ENCODE assay signal across 8 mouse cellular contexts in genomic region chr6:13871625-13871958, GRCm38 (mm10). TPM values are rescaled to one million over a fixed set of nuclear protein-coding genes. Genes with fewer than 3 reads are reported as not detected.
DNase-seq lines count a peak whose midpoint lies in the region; ATAC-seq and TF ChIP-seq lines count a peak whose summit lies in the region.

No protein-coding gene starts in this region.

- peak overlapping the region; percentile 91 for H3K4me3 ChIP-seq in left cerebral cortex, adult 2 months
- H3K4me3 ChIP-seq in embryonic facial prominence, embryonic 13.5 days: peak overlapping the region; percentile 61
- peak overlapping the region; percentile 55 for H3K4me3 ChIP-seq in intestine, embryonic 15.5 days (replicated peaks)
- H3K4me3 ChIP-seq in myocyte: peak overlapping the region; percentile 54

- H3K79me2 ChIP-seq in myocyte (ENCODE audit: control insufficient read depth, insufficient read depth): no peaks in the 10 kb centered on the region

- peak overlapping the region; percentile 62 for H3K4me2 ChIP-seq in embryonic facial prominence, embryonic 13.5 days
- H3K4me2 ChIP-seq in intestine, embryonic 15.5 days (replicated peaks): peak overlapping the region; percentile 52
- H3K4me2 ChIP-seq in myocyte (ENCODE audit: low read depth): peak overlapping the region; percentile 74

- H3K9me3 ChIP-seq in embryonic facial prominence, embryonic 13.5 days: no peaks in the 10 kb centered on the region
- no peaks in the 10 kb centered on the region for H3K9me3 ChIP-seq in intestine, embryonic 15.5 days

- no peaks in the 10 kb centered on the region for H3K36me3 ChIP-seq in embryonic facial prominence, embryonic 13.5 days
- H3K36me3 ChIP-seq in intestine, embryonic 15.5 days: no peaks in the 10 kb centered on the region
- H3K36me3 ChIP-seq in myocyte (ENCODE audit: control insufficient read depth, insufficient read depth): peaks cover 15% of the 10 kb centered on the region

- peak; percentile 69 for ATAC-seq in embryonic facial prominence, embryonic 13.5 days (ENCODE audit: insufficient number of reproducible peaks, insufficient read depth, low FRiP score, low TSS enrichment, low read depth)
- ATAC-seq in intestine, embryonic 15.5 days: peak; percentile 87

- no peak for TF ChIP-seq CTCF in left cerebral cortex, adult 2 months (IDR thresholded peaks at IDR 0.05)

- H3K27ac ChIP-seq in left cerebral cortex, adult 2 months: peak overlapping the region; percentile 89
- peak overlapping the region; percentile 85 for H3K27ac ChIP-seq in embryonic facial prominence, embryonic 13.5 days
- peak overlapping the region; percentile 60; the same call in 1 of the 2 replicates for H3K27ac ChIP-seq in intestine, embryonic 15.5 days

- WGBS in embryonic facial prominence, embryonic 13.5 days: 2% methylated on average over 7 of the region's 7 CpGs
- 1% methylated on average over 7 of the region's 7 CpGs for WGBS in intestine, embryonic 15.5 days

- H3ac ChIP-seq in myocyte (ENCODE audit: control insufficient read depth, insufficient read length): no peak overlapping the region

- peak overlapping the region; percentile 79 for H3K9ac ChIP-seq in embryonic facial prominence, embryonic 13.5 days
- H3K9ac ChIP-seq in intestine, embryonic 15.5 days: peak overlapping the region; percentile 45

- intact Hi-C loops in left cerebral cortex, adult 2 months (cut with DNase I): loop anchor here (2.0 to 5.0 kb wide), 2 partner anchors 33 to 336 kb away; partner anchors contain the start of gene Gpr85
- intact Hi-C loops in left cerebral cortex, postnatal 25 days (cut with DNase I): loop anchor here (1.0 to 2.0 kb wide), 2 partner anchors 34 to 263 kb away; partner anchors contain the start of gene Tmem168

- no peaks in the 10 kb centered on the region for H3K27me3 ChIP-seq in embryonic facial prominence, embryonic 13.5 days
- no peaks in the 10 kb centered on the region for H3K27me3 ChIP-seq in intestine, embryonic 15.5 days (replicated peaks)
- H3K27me3 ChIP-seq in myocyte (ENCODE audit: control insufficient read depth, insufficient read depth, insufficient read length): no peaks in the 10 kb centered on the region

- DNase-seq in left cerebral cortex, adult 2 months (ENCODE audit: extremely low spot score in 1 of 2, low spot score in 2 of 2): no peak
- DNase-seq in left cerebral cortex, postnatal 25 days (ENCODE audit: low spot score in 2 of 2): no peak
- no peak for DNase-seq in adrenal gland, adult 8-10 months
- DNase-seq in layer of hippocampus, adult 8-10 months (ENCODE audit: low spot score in 2 of 2): no peak
- no peak for DNase-seq in ovary, postnatal 14 days (ENCODE audit: low spot score)

- H3K4me1 ChIP-seq in embryonic facial prominence, embryonic 13.5 days: peaks cover 9% of the 10 kb centered on the region
- no peaks in the 10 kb centered on the region for H3K4me1 ChIP-seq in intestine, embryonic 15.5 days (replicated peaks)

- TF ChIP-seq POLR2A in myocyte (IDR thresholded peaks at IDR 0.05; ENCODE audit: insufficient read length, low read depth): no peak

TF ChIP-seq in myocyte, 11 proteins besides CTCF, POLR2A, EP300 and RAD21:
- TF ChIP-seq MAX (IDR thresholded peaks at IDR 0.05; ENCODE audit: low read depth): no peak
- TF ChIP-seq USF1 (IDR thresholded peaks at IDR 0.05; ENCODE audit: low read depth): no peak
- TF ChIP-seq REST (IDR thresholded peaks at IDR 0.05; ENCODE audit: insufficient read depth, insufficient read length): no peak
- no peak for TF ChIP-seq TCF3 (IDR thresholded peaks at IDR 0.05; ENCODE audit: insufficient read length, low read depth)
- no peak for TF ChIP-seq CEBPB (IDR thresholded peaks at IDR 0.05; ENCODE audit: insufficient read depth, poor library complexity, severe bottlenecking)
- no peak for TF ChIP-seq MYOD1 (IDR thresholded peaks at IDR 0.05; ENCODE audit: control insufficient read depth in 1 of 3, insufficient read length in 2 of 3, low read depth in 2 of 3)
- TF ChIP-seq POLR2AphosphoS2 (IDR thresholded peaks at IDR 0.05; ENCODE audit: insufficient read length, low read depth): no peak
- no peak for TF ChIP-seq MYOG (IDR thresholded peaks at IDR 0.05; ENCODE audit: control insufficient read depth in 1 of 3, insufficient read depth in 1 of 3, insufficient read length in 2 of 3, low read depth in 2 of 3)
- no peak for TF ChIP-seq TCF12 (IDR thresholded peaks at IDR 0.05; ENCODE audit: insufficient read depth, poor library complexity, severe bottlenecking)
- TF ChIP-seq SRF (IDR thresholded peaks at IDR 0.05; ENCODE audit: control insufficient read depth, insufficient read length, low read depth): no peak
- no peak for TF ChIP-seq E2F4 (IDR thresholded peaks at IDR 0.05; ENCODE audit: insufficient read depth)
TF ChIP-seq in myocyte: peak in this region for 0.

RNA-seq across cellular contexts. Expression of gene 2610001J05Rik, which starts 0.3 kb away (rescaled TPM):
- 10 to 100 TPM; 31.9 to 32.6 TPM for total RNA-seq in left cerebral cortex, adult 2 months (2021)
- total RNA-seq in left cerebral cortex, postnatal 25 days (2021): 10 to 100 TPM; 35.5 to 37.6 TPM
- 117 and 125 TPM in 2 replicates for polyA plus RNA-seq in embryonic facial prominence, embryonic 13.5 days (2015; fragmentation: Nextera tagmentation; extraction: Ambion mirVana)
- polyA plus RNA-seq in intestine, embryonic 15.5 days (2015; fragmentation: Nextera tagmentation; extraction: Ambion mirVana): 109 and 118 TPM in 2 replicates
- 50.4 TPM for polyA plus RNA-seq in myocyte (2012; fragmentation: generic; extraction: Trizol)
- 10 to 100 TPM; 39.4 to 59.3 (median 53.6) TPM for total RNA-seq in adrenal gland, adult 8-10 months (2022)
- total RNA-seq in layer of hippocampus, adult 8-10 months (2022): 10 to 100 TPM; 40.4 to 45.2 (median 42.0) TPM

RNA-seq across cellular contexts. Expression of gene Gpr85, which starts 31.9 kb away (rescaled TPM):
- 10 to 100 TPM; 34.0 to 37.7 TPM for total RNA-seq in left cerebral cortex, adult 2 months (2021)
- 10 to 100 TPM; 43.6 to 48.1 TPM for total RNA-seq in left cerebral cortex, postnatal 25 days (2021)
- 5.9 and 6.5 TPM in 2 replicates for polyA plus RNA-seq in embryonic facial prominence, embryonic 13.5 days (2015; fragmentation: Nextera tagmentation; extraction: Ambion mirVana)
- 5.5 and 5.7 TPM in 2 replicates for polyA plus RNA-seq in intestine, embryonic 15.5 days (2015; fragmentation: Nextera tagmentation; extraction: Ambion mirVana)
- polyA plus RNA-seq in myocyte (2012; fragmentation: generic; extraction: Trizol): 1.5 TPM
- 1 to 10 TPM; 1.6 to 2.5 (median 2.0) TPM for total RNA-seq in adrenal gland, adult 8-10 months (2022)
- total RNA-seq in layer of hippocampus, adult 8-10 months (2022): 10 to 100 TPM; 34.9 to 43.6 (median 39.3) TPM

Comparison
In these comparisons a context has a peak if more than half of its experiments do, and no peak if none do; other contexts are left out.
1. RNA of gene Gpr85, which starts 31.9 kb away (total RNA-seq): 43.6 to 48.1 TPM in left cerebral cortex, postnatal 25 days, 34.9 to 43.6 TPM in layer of hippocampus, adult 8-10 months and 34.0 to 37.7 TPM in left cerebral cortex, adult 2 months; 1.6 to 2.5 TPM in adrenal gland, adult 8-10 months; every median in the first group is over 4 times any median in the second.
2. Peak in every context shown above with its lines, with median percentiles within 50 percentile points of each other: H3K27ac ChIP-seq, H3K4me3 ChIP-seq and H3K4me2 ChIP-seq.